Mouse (Mus musculus): ENCODE measurements around the gene Tjap1.

- TF ChIP-seq CTCF (IDR thresholded peaks at IDR 0.05; ENCODE audit: low read depth) = no peak
- no peak for TF ChIP-seq EP300 (IDR thresholded peaks at IDR 0.05; ENCODE audit: low read depth)
Measured at GRCm38 (mm10) chr17:46227576-46227975, 55.2 kb downstream of the Tjap1 start.

All from liver, embryonic 14.5 days (tissue).